Mouse (Mus musculus) embryo, embryonic 11 days (tissue): ENCODE results near the gene Rps6kl1.

Source experiments
- DNase-seq: peaks from one replicate; pipeline ENCODE4 v3.0.0-alpha.2; 2015

Gene Rps6kl1

DNA sequence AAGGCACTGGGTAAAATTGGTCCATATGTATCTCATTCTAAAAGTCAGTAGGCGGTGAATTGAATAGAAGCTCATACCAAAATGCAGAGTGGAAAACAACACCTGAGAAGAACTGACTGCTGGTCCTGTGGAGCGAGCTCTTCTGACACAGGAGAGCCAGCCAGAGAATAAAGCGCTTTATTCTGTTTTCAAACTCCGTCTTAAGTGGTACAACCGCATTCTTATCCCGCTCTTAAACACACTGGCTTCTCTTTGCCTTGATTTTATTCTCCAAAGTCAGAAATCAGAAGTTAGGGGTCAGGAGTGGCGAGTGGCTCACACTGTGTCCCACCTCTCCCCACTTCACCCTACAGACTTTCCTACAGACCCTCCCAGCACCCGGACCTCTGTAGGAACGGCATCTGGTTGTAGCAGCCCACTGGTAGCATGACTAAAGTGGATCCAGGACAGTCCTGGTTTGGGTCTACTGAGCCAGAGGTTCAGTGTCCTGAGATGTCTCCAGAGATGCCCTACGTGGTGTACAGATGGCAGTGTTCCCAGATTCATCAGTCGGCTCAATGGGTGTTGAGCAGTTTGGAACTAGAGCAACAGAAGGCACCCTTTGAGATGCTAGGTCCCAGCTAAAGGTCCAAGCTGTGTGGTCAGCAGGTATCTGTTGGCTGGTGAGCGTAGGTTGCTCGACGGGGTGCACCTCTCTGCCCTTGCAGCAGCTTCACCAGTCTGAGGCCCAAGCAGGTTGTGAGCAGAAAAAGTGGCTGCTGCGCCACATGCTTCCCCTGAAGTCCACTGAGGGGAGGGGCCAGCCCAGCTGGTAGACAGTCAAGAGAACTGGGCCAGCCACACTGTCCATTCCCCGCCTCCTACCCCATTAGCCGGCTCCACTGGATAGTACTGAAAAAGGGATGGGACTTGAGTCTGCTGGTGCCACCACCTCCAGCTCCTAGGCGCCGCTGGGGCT is 15.3 kb downstream of the Rps6kl1 start:
- DNase-seq: peak; percentile 29

GRCm38 (mm10) chr12:85134043-85134794 is 16.8 kb downstream of the Rps6kl1 start:
- DNase-seq: no peak

- DNase-seq: no peak
Measured at GRCm38 (mm10) chr12:85131361-85131760, 19.7 kb downstream of the Rps6kl1 start.

GRCm38 (mm10) chr12:85129426-85129978 is 21.6 kb downstream of the Rps6kl1 start:
- no peak for DNase-seq

GRCm38 (mm10) chr12:85126986-85127603 is 24.0 kb downstream of the Rps6kl1 start:
- no peak for DNase-seq

DNA sequence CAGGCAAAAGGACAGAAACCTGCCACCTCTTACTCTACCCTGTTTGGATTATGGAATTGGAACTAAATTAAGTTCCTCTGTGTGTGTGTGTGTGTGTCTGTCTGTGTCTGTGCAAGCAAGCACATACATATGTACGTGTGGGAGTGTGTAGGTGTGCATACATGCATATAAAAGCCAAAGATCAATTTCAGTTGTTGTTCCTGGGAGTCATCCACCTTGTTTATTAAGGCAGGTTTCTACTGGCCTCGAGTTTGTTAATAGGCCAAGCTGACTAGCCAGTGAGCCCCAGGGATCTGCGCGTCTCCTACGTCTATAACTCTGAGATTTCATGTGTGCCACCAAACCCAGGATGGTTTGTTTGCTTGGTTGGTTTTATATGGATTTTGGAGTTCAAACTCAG is 26.3 kb downstream of the Rps6kl1 start:
- no peak for DNase-seq

GRCm38 (mm10) chr12:85123645-85124044 is 27.4 kb downstream of the Rps6kl1 start:
- no peak for DNase-seq

DNA sequence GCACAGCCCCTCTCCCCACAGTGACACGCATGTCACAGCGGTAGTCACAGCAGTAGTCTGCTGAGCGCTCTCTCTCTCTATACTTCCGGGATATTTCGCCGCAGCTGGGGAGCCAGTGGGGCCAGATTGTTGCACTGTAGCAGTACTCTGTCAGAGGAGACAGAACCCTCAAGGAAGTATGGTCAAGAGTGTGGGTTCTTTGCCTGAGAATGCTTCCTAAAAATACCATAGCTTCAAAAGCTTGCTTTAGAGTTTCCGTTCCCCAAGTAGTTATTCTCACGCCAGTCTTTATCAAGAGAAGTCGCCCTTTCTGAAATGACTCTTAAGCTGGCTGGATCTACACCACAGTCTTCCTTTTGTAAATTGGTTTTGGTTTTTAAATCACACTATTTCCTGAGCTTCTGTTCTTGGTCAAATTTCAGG is 27.9 kb downstream of the Rps6kl1 start:
- DNase-seq: no peak

- DNase-seq: no peak
Measured at GRCm38 (mm10) chr12:85121806-85122459, 29.1 kb downstream of the Rps6kl1 start.

GRCm38 (mm10) chr12:85115678-85116077 is 35.4 kb downstream of the Rps6kl1 start:
- no peak for DNase-seq

- DNase-seq: no peak
Measured at GRCm38 (mm10) chr12:85113917-85114316, 37.1 kb downstream of the Rps6kl1 start.

GRCm38 (mm10) chr12:85113337-85113736 is 37.7 kb downstream of the Rps6kl1 start:
- DNase-seq: no peak

- no peak for DNase-seq
Measured at GRCm38 (mm10) chr12:85112550-85113251, 38.4 kb downstream of the Rps6kl1 start.

GRCm38 (mm10) chr12:85110698-85111592 is 40.1 kb downstream of the Rps6kl1 start, which contains the start of the genes Prox2 and Dlst:
Gene Prox2, minus strand, starts transcription at chr12:85110759.
Gene Dlst, plus strand, starts transcription at chr12:85110833.
- peak; percentile 92 for DNase-seq

GRCm38 (mm10) chr12:85110011-85110697 is 40.9 kb downstream of the Rps6kl1 start:
- peak; percentile 35 for DNase-seq

DNA sequence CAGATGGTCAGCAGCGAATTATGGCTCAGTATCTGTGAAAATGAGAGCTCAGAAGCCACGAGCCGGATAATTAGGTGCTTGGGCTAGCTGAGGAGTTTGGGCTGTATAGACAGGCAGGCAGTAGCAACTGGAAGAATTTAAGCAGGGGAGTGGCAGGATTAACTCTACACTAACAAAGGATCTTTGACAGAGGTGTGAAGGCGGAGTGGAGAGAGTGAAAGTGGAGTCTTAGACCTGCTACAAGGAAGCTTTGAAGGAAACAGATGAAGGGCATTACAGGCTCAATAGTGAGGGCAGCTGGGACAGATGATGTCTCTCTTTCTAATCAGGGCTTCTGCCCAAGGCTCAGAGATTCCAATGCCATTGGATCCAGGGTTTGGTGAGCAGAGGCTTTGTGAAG is 41.6 kb downstream of the Rps6kl1 start:
- DNase-seq: no peak

GRCm38 (mm10) chr12:85108643-85109042 is 42.4 kb downstream of the Rps6kl1 start:
- no peak for DNase-seq

DNA sequence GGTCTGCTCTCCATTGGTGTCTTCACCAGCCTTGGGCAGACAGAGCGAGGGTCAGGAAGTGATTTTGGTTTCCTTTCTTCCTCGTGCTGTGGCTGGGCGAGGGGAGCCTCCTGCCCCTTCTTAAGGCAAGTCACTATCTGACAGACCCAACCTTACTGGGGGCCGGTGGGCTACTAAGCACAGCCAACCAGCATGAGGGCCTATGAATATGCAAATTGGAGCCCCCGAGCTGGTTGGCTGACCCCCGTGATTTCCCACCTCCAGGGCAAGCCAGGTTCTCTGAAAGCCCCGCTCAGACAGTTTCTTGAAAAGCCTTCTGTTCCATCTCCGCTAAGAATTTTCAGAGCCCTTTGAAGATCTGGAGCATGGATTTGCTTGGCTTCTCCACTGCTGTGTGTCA is 44.8 kb downstream of the Rps6kl1 start:
- peak; percentile 68 for DNase-seq

GRCm38 (mm10) chr12:85104789-85105188 is 46.3 kb downstream of the Rps6kl1 start:
- no peak for DNase-seq

- no peak for DNase-seq
Measured at GRCm38 (mm10) chr12:85103096-85103495, 48.0 kb downstream of the Rps6kl1 start.
